Mouse (Mus musculus) CD4-positive helper T cell, adult 2 months (primary cell): ENCODE data around the gene Npepl1.

Source experiments
- DNase-seq: peaks from one replicate; pipeline ENCODE4 v3.0.0-alpha.2; 2012; ENCODE audit warnings: low read depth, missing footprints, low spot score

Npepl1 gene

DNA sequence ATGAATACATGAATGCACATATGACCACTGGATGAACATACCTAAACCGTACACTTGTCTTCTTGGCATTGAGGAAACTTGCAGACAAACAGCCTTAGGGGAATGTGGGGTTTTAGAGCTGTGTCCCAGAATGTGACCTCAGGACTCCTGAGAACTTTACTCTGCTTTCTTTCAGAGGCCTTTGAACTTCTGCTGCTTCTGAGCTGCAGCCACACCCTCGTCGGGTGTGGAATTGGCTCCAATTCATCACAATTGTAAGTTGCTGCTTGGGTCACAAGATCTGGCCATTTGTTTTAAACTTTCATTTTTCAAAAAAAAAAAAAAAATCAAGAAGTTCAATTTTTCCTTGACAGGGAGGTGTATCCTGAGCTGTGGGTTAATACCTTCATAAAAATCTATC is 2.8 kb upstream of the Npepl1 start:
- no peak for DNase-seq

GRCm38 (mm10) chr2:174110783-174111549 is 817 bp downstream of the Npepl1 start:
- DNase-seq = no peak

- DNase-seq = no peak
These were observed 2.8 kb downstream of the Npepl1 start for GRCm38 (mm10) chr2:174112931-174113330.

GRCm38 (mm10) chr2:174114148-174114864 is 4.2 kb downstream of the Npepl1 start:
- no peak for DNase-seq

DNA sequence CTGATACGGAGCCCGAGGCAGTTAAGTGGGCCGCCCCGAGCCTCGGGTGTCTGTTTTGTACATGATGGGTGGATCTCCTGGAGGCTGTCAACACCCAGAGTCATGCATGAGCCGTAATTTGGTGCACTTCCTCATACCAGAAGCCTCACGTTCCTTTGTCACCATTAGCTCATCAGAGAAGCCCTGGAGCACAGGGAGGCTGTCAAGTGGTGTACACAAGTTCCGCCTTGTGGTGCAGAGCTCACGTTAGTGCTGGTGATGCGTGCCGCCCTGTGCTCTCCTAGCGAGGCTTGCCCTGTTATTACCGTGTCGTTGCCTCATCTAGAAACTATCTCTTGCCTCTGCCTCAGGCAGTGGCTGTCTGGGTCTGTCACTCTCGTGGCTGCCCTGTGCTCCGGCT is 6.8 kb downstream of the Npepl1 start:
- DNase-seq = no peak

- DNase-seq = no peak
These were observed 8.0 kb downstream of the Npepl1 start for GRCm38 (mm10) chr2:174118141-174118540.

DNA sequence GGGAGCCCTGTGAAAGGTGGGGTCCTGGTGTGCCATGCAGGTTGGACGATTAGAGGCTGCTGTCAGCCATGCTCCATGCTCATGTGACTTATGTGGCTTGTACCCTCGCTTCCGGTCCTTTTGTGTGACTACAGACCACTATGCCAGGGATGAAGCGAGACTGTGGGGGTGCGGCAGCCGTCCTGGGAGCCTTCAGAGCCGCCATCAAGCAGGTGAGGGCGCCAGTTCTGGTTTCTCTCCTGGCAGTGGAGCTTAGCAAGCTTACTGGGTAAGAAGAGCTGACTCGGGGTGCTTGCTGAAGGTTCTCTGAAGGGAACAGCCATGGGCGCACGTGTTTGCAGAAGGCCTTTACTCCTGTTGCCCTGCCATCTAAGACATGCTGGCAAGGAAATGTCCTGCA is 9.1 kb downstream of the Npepl1 start:
- no peak for DNase-seq

DNA sequence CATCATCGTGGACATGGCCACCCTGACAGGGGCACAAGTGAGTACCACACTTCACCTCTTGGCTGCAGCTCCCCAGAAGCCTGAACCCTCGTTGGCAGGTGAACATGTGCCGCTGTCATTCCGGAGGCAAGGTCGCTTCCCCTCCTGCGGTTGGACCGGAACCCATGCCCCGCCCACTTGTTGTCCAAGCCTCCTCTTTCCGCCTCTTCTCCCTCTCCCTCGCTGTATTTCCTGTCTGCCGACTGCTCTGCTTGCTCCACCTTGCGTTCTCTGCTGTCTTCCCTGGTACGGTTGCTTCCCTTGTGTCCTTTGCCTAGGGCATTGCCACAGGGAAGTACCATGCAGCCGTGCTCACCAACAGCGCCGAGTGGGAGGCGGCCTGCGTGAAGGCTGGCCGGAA is 10.5 kb downstream of the Npepl1 start:
- DNase-seq = no peak

DNA sequence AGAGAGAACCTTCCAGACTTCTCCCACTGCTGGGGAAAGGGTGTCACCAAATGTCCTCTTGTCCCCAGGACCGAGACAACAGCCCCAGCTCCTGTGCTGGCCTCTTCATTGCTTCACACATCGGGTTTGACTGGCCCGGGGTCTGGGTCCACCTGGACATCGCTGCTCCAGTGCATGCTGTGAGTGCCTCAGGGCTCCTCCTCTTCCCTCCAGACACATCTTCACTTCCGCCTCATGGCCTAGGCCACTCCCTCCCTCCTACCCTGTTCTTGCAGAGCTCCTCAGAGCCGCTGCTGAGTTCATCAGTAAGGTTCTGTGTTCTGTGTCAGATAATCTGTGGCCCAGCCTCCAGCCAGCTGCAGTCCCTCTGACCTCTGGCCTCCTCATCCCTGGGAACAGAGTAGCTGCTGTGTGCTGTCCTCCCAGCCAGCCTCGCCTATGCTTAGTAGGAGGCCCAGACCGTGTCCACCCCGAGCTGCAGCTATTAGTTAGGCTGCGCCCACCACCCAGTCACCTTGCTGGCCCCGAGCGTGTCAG is 11.3 kb downstream of the Npepl1 start:
- DNase-seq = no peak

DNA sequence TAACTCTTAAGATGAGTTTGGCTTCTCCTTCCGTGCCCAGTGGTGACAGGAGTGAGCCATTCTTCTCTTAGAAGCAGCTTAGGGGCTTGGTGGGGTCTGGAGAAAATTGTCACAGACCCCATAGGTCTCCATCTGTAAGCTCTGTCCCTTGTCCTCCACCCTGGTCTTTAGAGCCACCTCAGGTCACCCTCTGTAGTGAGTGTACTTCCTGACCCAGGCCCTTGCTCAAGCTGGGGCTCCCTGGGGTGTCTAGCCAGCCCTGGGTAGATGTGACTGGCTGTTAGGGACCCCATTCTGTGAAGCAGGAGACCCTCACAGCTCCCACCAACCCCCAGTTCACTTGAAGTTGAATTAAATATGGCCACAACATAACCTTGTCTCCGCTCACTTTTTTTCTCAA is 12.2 kb downstream of the Npepl1 start:
- no peak for DNase-seq

GRCm38 (mm10) chr2:174123731-174124130 is 13.6 kb downstream of the Npepl1 start:
- no peak for DNase-seq

- peak; percentile 22 for DNase-seq
These were observed 16.6 kb downstream of the Npepl1 start for GRCm38 (mm10) chr2:174126522-174127375.

DNA sequence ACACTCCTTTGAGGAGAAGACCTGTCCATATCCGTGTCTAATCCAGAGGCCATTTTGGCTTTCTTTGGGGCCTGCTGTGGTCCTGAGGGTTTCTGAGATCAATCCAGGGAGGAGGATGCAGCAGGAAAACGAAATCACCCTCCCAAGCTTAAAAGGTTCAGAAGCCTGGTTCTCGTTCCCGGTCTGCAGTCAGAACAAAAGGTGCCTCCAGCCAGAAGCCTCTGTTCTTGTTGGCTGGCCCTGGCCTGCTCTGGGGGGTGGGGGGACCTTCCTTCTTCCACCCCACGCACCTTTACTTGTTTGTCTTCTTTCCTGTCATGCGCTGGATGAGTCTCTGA is 17.2 kb downstream of the Npepl1 start:
- DNase-seq = no peak

DNA sequence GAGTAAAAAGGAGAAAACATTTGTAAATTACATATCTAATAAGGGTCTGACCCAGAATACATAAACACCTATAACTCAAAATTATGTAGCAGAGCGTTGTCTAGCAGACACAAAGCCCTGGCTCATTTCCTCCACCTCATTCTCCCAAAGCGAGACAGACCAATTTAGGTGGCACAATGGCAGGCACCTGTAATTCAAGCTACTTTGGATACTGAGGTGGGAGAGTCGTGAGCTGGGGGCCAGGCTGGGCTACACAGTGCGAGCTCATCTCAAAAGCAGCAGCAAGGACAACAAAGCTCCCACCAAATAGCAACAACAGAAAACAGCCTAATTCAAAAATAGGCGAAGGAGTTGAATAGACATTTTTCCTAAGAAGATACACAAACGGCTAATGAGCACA is 18.8 kb downstream of the Npepl1 start:
- DNase-seq = no peak

DNA sequence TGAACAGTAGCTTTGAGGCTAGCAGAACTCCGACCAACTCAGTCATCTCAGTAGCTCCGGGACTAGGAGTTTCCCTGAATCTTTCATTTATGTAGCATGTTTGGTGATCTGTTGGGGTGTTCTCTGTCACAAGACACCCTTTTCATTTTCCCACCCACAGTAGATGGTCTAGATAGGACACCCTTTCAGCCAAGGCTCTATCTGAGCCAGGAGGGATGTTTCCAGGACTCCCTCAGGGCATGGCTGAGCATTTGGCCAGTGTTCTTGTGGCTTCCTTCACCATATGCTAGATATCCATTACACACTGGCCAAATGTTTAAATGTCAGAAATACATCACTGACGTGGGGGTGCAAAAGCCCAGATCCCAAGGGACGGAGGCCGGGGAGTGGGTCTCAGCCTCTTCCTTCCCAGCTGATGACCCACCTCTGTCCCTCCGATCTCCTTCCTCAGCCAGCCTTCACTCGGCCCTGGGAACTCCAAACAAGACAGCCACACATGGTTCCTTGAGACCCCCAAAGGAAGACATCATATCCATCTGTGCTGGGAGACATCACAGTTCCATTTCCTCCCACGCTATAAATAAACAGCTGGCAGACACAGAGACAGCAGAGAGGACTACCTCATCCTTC is 20.4 kb downstream of the Npepl1 start:
- no peak for DNase-seq

GRCm38 (mm10) chr2:174132413-174132969 is 22.3 kb downstream of the Npepl1 start:
- DNase-seq = no peak

DNA sequence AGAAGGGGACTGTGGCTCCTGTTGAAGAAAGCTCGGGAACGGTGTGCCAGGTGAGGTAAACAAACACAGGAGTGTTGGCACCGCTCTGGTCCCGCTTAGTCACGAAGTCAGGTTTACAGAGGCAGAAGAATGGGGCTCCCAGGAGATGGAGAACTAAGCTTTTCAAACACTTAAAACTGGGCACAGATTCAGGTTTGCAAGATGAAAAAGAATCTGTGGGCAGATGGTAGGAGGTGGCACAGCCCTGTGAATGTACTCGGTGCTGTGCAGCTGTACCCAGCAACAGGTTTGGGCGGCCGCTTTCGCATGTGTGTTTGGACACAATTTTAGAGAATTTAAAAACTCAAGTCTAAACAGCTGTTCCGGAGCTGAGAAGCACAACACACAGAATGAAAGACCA is 48.9 kb downstream of the Npepl1 start:
- no peak for DNase-seq

- no peak for DNase-seq
These were observed 50.3 kb downstream of the Npepl1 start for GRCm38 (mm10) chr2:174160461-174160860.
